Mouse (Mus musculus) right cerebral cortex, postnatal 25 days (tissue): Measurements from ENCODE around the gene Gabpb2.

Source experiments
- DNase-seq: peaks from one replicate; pipeline ENCODE4 v3.0.0; 2022

Gene Gabpb2

GRCm38 (mm10) chr3:95217255-95218134 is at the start of gene Gabpb2:
Gabpb2 (minus strand) TSS chr3:95217916.
- peak; percentile 86 for DNase-seq

- no peak for DNase-seq
These were observed 48.3 kb upstream of the Gabpb2 start for GRCm38 (mm10) chr3:95266052-95266451.

- no peak for DNase-seq
These were observed 47.0 kb upstream of the Gabpb2 start for GRCm38 (mm10) chr3:95264724-95265123.

GRCm38 (mm10) chr3:95263089-95263739 is 45.5 kb upstream of the Gabpb2 start:
- DNase-seq: peak; percentile 46

- no peak for DNase-seq
These were observed 44.3 kb upstream of the Gabpb2 start for GRCm38 (mm10) chr3:95261975-95262374.

- DNase-seq: no peak
These were observed 39.2 kb upstream of the Gabpb2 start for GRCm38 (mm10) chr3:95256931-95257330.

- no peak for DNase-seq
These were observed 33.2 kb upstream of the Gabpb2 start, which contains the start of gene Bnipl for GRCm38 (mm10) chr3:95250783-95251424. Bnipl (minus strand) TSS chr3:95251193.

GRCm38 (mm10) chr3:95250361-95250760 is 32.6 kb upstream of the Gabpb2 start:
- no peak for DNase-seq

GRCm38 (mm10) chr3:95247660-95248336 is 30.1 kb upstream of the Gabpb2 start:
- no peak for DNase-seq

- DNase-seq: peak; percentile 44
These were observed 28.9 kb upstream of the Gabpb2 start for GRCm38 (mm10) chr3:95246465-95247231.

GRCm38 (mm10) chr3:95243086-95243485 is 25.4 kb upstream of the Gabpb2 start:
- DNase-seq: no peak

- no peak for DNase-seq
These were observed 23.8 kb upstream of the Gabpb2 start, which contains the start of gene Gm128 for GRCm38 (mm10) chr3:95241498-95241897. Gm128 (minus strand) TSS chr3:95241598.

GRCm38 (mm10) chr3:95240900-95241299 is 23.2 kb upstream of the Gabpb2 start:
- no peak for DNase-seq

- no peak for DNase-seq
These were observed 22.3 kb upstream of the Gabpb2 start for GRCm38 (mm10) chr3:95239971-95240370.

- no peak for DNase-seq
These were observed 21.3 kb upstream of the Gabpb2 start for GRCm38 (mm10) chr3:95239022-95239421.

GRCm38 (mm10) chr3:95237541-95238099 is 19.9 kb upstream of the Gabpb2 start:
- no peak for DNase-seq

GRCm38 (mm10) chr3:95235386-95236301 is 17.9 kb upstream of the Gabpb2 start:
- DNase-seq: no peak

- DNase-seq: no peak
These were observed 15.7 kb upstream of the Gabpb2 start for GRCm38 (mm10) chr3:95233303-95233980.

- DNase-seq: no peak
These were observed 15.1 kb upstream of the Gabpb2 start for GRCm38 (mm10) chr3:95232771-95233170.
